ENCODE assay signal across 26 mouse cellular contexts in genomic region chr11:88257700-88258099, GRCm38 (mm10). TPM values are rescaled to one million over a fixed set of nuclear protein-coding genes. Genes with fewer than 3 reads are reported as not detected.
"Had no signal": no experiment of that assay in that cellular context is flagged by ENCODE, and none has a peak within 500 bp of the region (broad histone marks: within the 10 kb centered on the region; RNA-seq: fewer than 3 reads in every experiment).

No protein-coding gene starts in this region.

- H3K36me3 ChIP-seq: liver, embryonic 15.5 days; lung, embryonic 15.5 days; neural tube, embryonic 13.5 days; neural tube, embryonic 15.5 days; stomach, embryonic 15.5 days had no signal

- H3K4me1 ChIP-seq: liver, embryonic 15.5 days had no signal

- H3K9ac ChIP-seq: liver, embryonic 15.5 days; liver, postnatal 0 days; lung, embryonic 15.5 days; midbrain, embryonic 12.5 days; neural tube, embryonic 13.5 days; neural tube, embryonic 15.5 days; stomach, embryonic 15.5 days had no signal

- H3K9me3 ChIP-seq: liver, embryonic 15.5 days; lung, embryonic 15.5 days; neural tube, embryonic 15.5 days; stomach, embryonic 15.5 days had no signal

- H3K27me3 ChIP-seq: lung, embryonic 15.5 days; midbrain, embryonic 12.5 days; neural tube, embryonic 13.5 days; neural tube, embryonic 15.5 days; stomach, embryonic 15.5 days had no signal

- H3K4me3 ChIP-seq: liver, embryonic 15.5 days; lung, embryonic 15.5 days; megakaryocyte, embryonic 14.5 days; midbrain, embryonic 12.5 days; myocyte; neural tube, embryonic 13.5 days; neural tube, embryonic 15.5 days; stomach, embryonic 15.5 days had no signal

- DNase-seq: liver, postnatal 0 days; lung, adult 2 months; lung, postnatal 14 days; lung, postnatal 36 days; retina, postnatal 1 day; right cerebral cortex, adult 18-20 months; right cerebral cortex, postnatal 25 days; right cerebral cortex, postnatal 4 days; spleen, adult 18-20 months; thymus, adult 2 months; thymus, postnatal 4 days had no signal

- H3K27ac ChIP-seq: liver, embryonic 15.5 days; lung, embryonic 15.5 days; macrophage; midbrain, embryonic 12.5 days; neural tube, embryonic 13.5 days; neural tube, embryonic 15.5 days; stomach, embryonic 15.5 days; stomach, postnatal 0 days had no signal

- ATAC-seq: liver, postnatal 0 days; lung, postnatal 0 days; midbrain, embryonic 16.5 days had no signal

- H3K4me2 ChIP-seq: liver, embryonic 15.5 days; lung, embryonic 15.5 days; midbrain, embryonic 12.5 days; neural tube, embryonic 13.5 days; neural tube, embryonic 15.5 days; stomach, embryonic 15.5 days had no signal

RNA-seq across cellular contexts. Expression of gene Ccdc182, which starts 36.2 kb away (rescaled TPM):
- total RNA-seq: megakaryocyte progenitor cell, adult 5-6 weeks had no signal
- polyA plus RNA-seq: liver, embryonic 15.5 days; liver, postnatal 0 days; lung, adult 2 months; lung, postnatal 0 days; macrophage; midbrain, embryonic 16.5 days; myocyte; small intestine, adult 2 months; stomach, embryonic 15.5 days; stomach, postnatal 0 days; thymus, adult 2 months; urinary bladder, adult 2 months had no signal
